Mouse (Mus musculus): Measurements from ENCODE around the gene Uhrf1bp1. TPM values are rescaled to one million over a fixed set of nuclear protein-coding genes. Genes with fewer than 3 reads are reported as not detected.
A peak's percentile ranks its signal among the peaks of the same experiment; 100 is the strongest.

Gene Uhrf1bp1
- total and polyA plus RNA-seq, 3 experiments = 23.1 to 43.6 TPM; not detected in 1

DNA sequence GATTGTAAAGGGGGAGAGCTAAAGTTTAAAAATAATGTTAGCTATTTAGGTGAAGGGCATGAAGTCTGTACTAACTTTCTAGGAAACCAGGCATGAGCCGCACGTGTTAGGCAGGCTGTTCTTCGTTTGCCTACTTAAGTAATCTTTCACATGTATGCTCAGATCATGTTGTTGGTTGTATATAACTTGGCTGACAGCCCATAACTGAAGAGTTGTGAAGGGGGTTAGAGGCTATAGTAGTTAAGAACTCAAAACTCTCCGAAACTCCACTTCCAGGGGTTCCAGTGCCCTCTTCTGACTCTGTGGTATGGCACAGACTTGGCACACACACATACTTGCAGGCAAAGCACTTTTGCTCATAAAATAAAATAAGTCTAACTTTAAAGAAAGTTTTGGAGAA is 10.5 kb downstream of the Uhrf1bp1 start:
- DNase-seq (ENCODE audit: low read depth, low spot score) = no peak
- Histone ChIP-seq H3K4me1 (ENCODE audit: control insufficient read depth in 1 of 2, insufficient read depth in 2 of 2, low read length in 2 of 2) (no peaks in the 10 kb centered on the region; a peak in 1 of 4 replicates), H3K9ac (ENCODE audit: control insufficient read depth, low read depth, low read length, poor library complexity, severe bottlenecking) (no peak overlapping the region), H3K9me3 (replicated peaks; ENCODE audit: insufficient read depth, low read length) (no peaks in the 10 kb centered on the region), H3K4me3 (ENCODE audit: control insufficient read depth in 1 of 2, insufficient read depth in 1 of 2, low read depth in 2 of 2, low read length in 2 of 2) (no peak overlapping the region), H3K79me2 (ENCODE audit: control insufficient read depth, insufficient read depth, low read length, poor library complexity) (peaks cover 63% of the 10 kb centered on the region), H3K27me3 (ENCODE audit: control insufficient read depth in 1 of 2, insufficient read depth in 2 of 2, low read length in 2 of 2) (no peaks in the 10 kb centered on the region), H3K36me3 (ENCODE audit: control insufficient read depth in 1 of 2, insufficient read depth in 2 of 2, low read length in 2 of 2) (peaks cover 0 to 14% of the 10 kb centered on the region in 2 experiments; a peak in 2 of 4 replicates), H3K27ac (ENCODE audit: control insufficient read depth, low read depth, low read length) (no peak overlapping the region)
- TF ChIP-seq MAFK (IDR thresholded peaks at IDR 0.05; ENCODE audit: borderline replicate concordance, low read depth, low read length) = no peak
- no peak for TF ChIP-seq ZKSCAN1 (IDR thresholded peaks at IDR 0.05; ENCODE audit: low read depth, low read length)
- TF ChIP-seq TCF12 (IDR thresholded peaks at IDR 0.05; ENCODE audit: low read depth, low read length) = no peak
- TF ChIP-seq E2F4 (IDR thresholded peaks at IDR 0.05; ENCODE audit: borderline replicate concordance, low read depth, low read length) = no peak
- TF ChIP-seq TAL1 (IDR thresholded peaks at IDR 0.05; ENCODE audit: low read length) = no peak
- TF ChIP-seq JUND (IDR thresholded peaks at IDR 0.05; ENCODE audit: low read depth, low read length) = no peak
- no peak for TF ChIP-seq RCOR1 (IDR thresholded peaks at IDR 0.05; ENCODE audit: low read depth, low read length)
- TF ChIP-seq POLR2A (IDR thresholded peaks at IDR 0.05; ENCODE audit: control insufficient read depth in 1 of 2, insufficient read depth in 1 of 2, low read depth in 1 of 2, low read length in 2 of 2, poor library complexity in 1 of 2) = no peak
- no peak for TF ChIP-seq ZC3H11A (IDR thresholded peaks at IDR 0.05; ENCODE audit: low read depth, low read length)
- no peak for TF ChIP-seq MXI1 (IDR thresholded peaks at IDR 0.05; ENCODE audit: low read depth, low read length)
- TF ChIP-seq MYC (IDR thresholded peaks at IDR 0.05; ENCODE audit: low read depth, low read length) = no peak
- TF ChIP-seq CHD2 (IDR thresholded peaks at IDR 0.05; ENCODE audit: low read length) = no peak
- TF ChIP-seq EP300 (IDR thresholded peaks at IDR 0.05; ENCODE audit: low read depth in 1 of 2, low read length in 2 of 2) = no peak
- no peak for TF ChIP-seq ELF1 (IDR thresholded peaks at IDR 0.05; ENCODE audit: low read depth, low read length)
- no peak for TF ChIP-seq BHLHE40 (IDR thresholded peaks at IDR 0.05; ENCODE audit: borderline replicate concordance, low read depth, low read length)

DNA sequence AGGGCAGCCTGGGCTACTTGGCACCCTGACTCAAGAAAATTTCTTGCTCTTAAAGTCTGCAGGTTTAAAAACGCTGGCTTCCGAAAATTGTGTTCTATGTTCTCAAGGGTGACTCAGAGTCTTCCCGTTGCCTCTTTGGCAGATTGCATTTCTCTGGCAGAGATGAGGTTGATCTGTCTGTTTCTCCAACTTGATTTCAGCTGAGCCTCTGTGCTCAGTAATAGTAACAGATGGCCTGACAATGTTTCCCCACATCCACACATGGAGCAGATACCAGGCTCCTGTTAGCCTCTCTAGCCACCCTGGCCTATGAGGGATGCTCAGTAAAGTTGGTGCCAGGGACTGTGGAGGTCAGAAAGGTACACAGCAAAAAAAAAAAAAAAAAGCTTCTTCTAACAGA is 15.6 kb downstream of the Uhrf1bp1 start:
- H3K79me2 ChIP-seq (ENCODE audit: control insufficient read depth, insufficient read depth, low read length, poor library complexity) = peaks cover 42% of the 10 kb centered on the region
- H3K4me1 ChIP-seq (ENCODE audit: control insufficient read depth in 1 of 2, insufficient read depth in 2 of 2, low read length in 2 of 2) = peaks cover 22 to 24% of the 10 kb centered on the region in 2 experiments
- no peaks in the 10 kb centered on the region for H3K27me3 ChIP-seq (ENCODE audit: control insufficient read depth in 1 of 2, insufficient read depth in 2 of 2, low read length in 2 of 2)
- peaks cover 16 to 29% of the 10 kb centered on the region in 2 experiments for H3K36me3 ChIP-seq (ENCODE audit: control insufficient read depth in 1 of 2, insufficient read depth in 2 of 2, low read length in 2 of 2)
- no peak overlapping the region for H3K4me3 ChIP-seq (ENCODE audit: control insufficient read depth in 1 of 2, insufficient read depth in 1 of 2, low read depth in 2 of 2, low read length in 2 of 2)
- no peaks in the 10 kb centered on the region for H3K9me3 ChIP-seq (replicated peaks; ENCODE audit: insufficient read depth, low read length)
- no peak for DNase-seq (ENCODE audit: low read depth, low spot score)
- no peak overlapping the region for H3K27ac ChIP-seq (ENCODE audit: control insufficient read depth, low read depth, low read length)
- H3K9ac ChIP-seq (ENCODE audit: control insufficient read depth, low read depth, low read length, poor library complexity, severe bottlenecking) = no peak overlapping the region
- no peak for TF ChIP-seq CHD1 (IDR thresholded peaks at IDR 0.05; ENCODE audit: low read depth, low read length)
- TF ChIP-seq ZNF384 (IDR thresholded peaks at IDR 0.05; ENCODE audit: low read depth, low read length) = peak; percentile 24; the same call in 1 of the 2 replicates

All from MEL (cell line).